Mouse (Mus musculus) testis, postnatal 10 days (tissue): ENCODE measurements around the gene Pyy.

Experiments
- DNase-seq: peaks from one replicate; pipeline ENCODE4 v3.0.0; 2021; ENCODE audit warnings: low spot score

The Pyy gene

GRCm38 (mm10) chr11:102107732-102108131 is at the start of gene Pyy:
TSS of gene Pyy (minus strand) at chr11:102107832.
- no peak for DNase-seq

GRCm38 (mm10) chr11:102156786-102157089 is 49.1 kb upstream of the Pyy start:
- DNase-seq: no peak

GRCm38 (mm10) chr11:102156039-102156785 is 48.6 kb upstream of the Pyy start, which contains the start of gene Tmem101:
TSS of gene Tmem101 (minus strand) at chr11:102156404.
- peak; percentile 91 for DNase-seq

- peak; percentile 52 for DNase-seq
These were observed 39.8 kb upstream of the Pyy start for GRCm38 (mm10) chr11:102147213-102147989.

- peak; percentile 51 for DNase-seq
These were observed 38.9 kb upstream of the Pyy start for GRCm38 (mm10) chr11:102146531-102146930.

GRCm38 (mm10) chr11:102146005-102146404 is 38.4 kb upstream of the Pyy start:
- DNase-seq: peak; percentile 74

- peak; percentile 70 for DNase-seq
These were observed 37.9 kb upstream of the Pyy start, which contains the start of gene Nags for GRCm38 (mm10) chr11:102145471-102146001. TSS of gene Nags (plus strand) at chr11:102145513.

- DNase-seq: no peak
These were observed 37.4 kb upstream of the Pyy start for GRCm38 (mm10) chr11:102144957-102145470.

- no peak for DNase-seq
These were observed 34.7 kb upstream of the Pyy start for GRCm38 (mm10) chr11:102142355-102142754.

GRCm38 (mm10) chr11:102140508-102140907 is 32.9 kb upstream of the Pyy start:
- DNase-seq: peak; percentile 74

- peak; percentile 80 for DNase-seq
These were observed 30.8 kb upstream of the Pyy start for GRCm38 (mm10) chr11:102138447-102138740.

- DNase-seq: no peak
These were observed 30.2 kb upstream of the Pyy start for GRCm38 (mm10) chr11:102137625-102138446.

- DNase-seq: no peak
These were observed 26.9 kb upstream of the Pyy start for GRCm38 (mm10) chr11:102134516-102134915.

- no peak for DNase-seq
These were observed 9.8 kb upstream of the Pyy start for GRCm38 (mm10) chr11:102117386-102117785.

GRCm38 (mm10) chr11:102116241-102116640 is 8.6 kb upstream of the Pyy start:
- DNase-seq: no peak

GRCm38 (mm10) chr11:102111576-102111975 is 3.9 kb upstream of the Pyy start:
- no peak for DNase-seq

GRCm38 (mm10) chr11:102106911-102107310 is 721 bp downstream of the Pyy start:
- no peak for DNase-seq

- DNase-seq: peak; percentile 87
These were observed 5.0 kb downstream of the Pyy start for GRCm38 (mm10) chr11:102102485-102103258.

- DNase-seq: no peak
These were observed 6.4 kb downstream of the Pyy start, which contains the start of gene Ppy for GRCm38 (mm10) chr11:102101219-102101618. TSS of gene Ppy (minus strand) at chr11:102101319.

- peak; percentile 82 for DNase-seq
These were observed 10.7 kb downstream of the Pyy start for GRCm38 (mm10) chr11:102096887-102097391.

- no peak for DNase-seq
These were observed 11.2 kb downstream of the Pyy start for GRCm38 (mm10) chr11:102096446-102096845.
